Mouse (Mus musculus) hindbrain, postnatal 0 days (tissue): ENCODE data around the gene Nfic. TPM values are rescaled to one million over a fixed set of nuclear protein-coding genes. Genes with fewer than 3 reads are reported as not detected.

ENCODE experiments used
- ATAC-seq: fragments of 200-750 bp; cut with Nextera tagmentation; 2 replicates; pipeline ENCODE4 v1.8.0; 2017; ENCODE audit warnings: mild to moderate bottlenecking, moderate TSS enrichment, moderate library complexity
- DNase-seq: peaks from one replicate; pipeline ENCODE4 v3.0.0-alpha.2; 2015; ENCODE audit warnings: low spot score
- H3K27ac ChIP-seq: fragments of 300-500 bp; sonication (generic); 2 replicates; pipeline ENCODE4 v1.5.1; 2014; ENCODE audit warnings: mild to moderate bottlenecking
- H3K27me3 ChIP-seq: fragments of 300-500 bp; sonication (generic); 2 replicates; pipeline ENCODE4 v1.6.1; 2014; ENCODE audit warnings: low read length, mixed read lengths; ENCODE audit not compliant: insufficient read depth
- H3K36me3 ChIP-seq: fragments of 300-500 bp; sonication (generic); 2 replicates; pipeline ENCODE4 v1.6.1; 2014; ENCODE audit warnings: low read length, mixed read lengths; ENCODE audit not compliant: insufficient read depth
- H3K4me1 ChIP-seq: fragments of 300-500 bp; sonication (generic); 2 replicates; pipeline ENCODE4 v1.6.1; 2014; ENCODE audit warnings: antibody characterized with exemption, low read length, mixed read lengths; ENCODE audit not compliant: insufficient read depth
- H3K4me2 ChIP-seq: fragments of 300-500 bp; sonication (generic); 2 replicates; pipeline ENCODE4 v1.6.1; 2014; ENCODE audit warnings: low read depth, mild to moderate bottlenecking, low read length, moderate library complexity, mixed read lengths
- H3K4me3 ChIP-seq: fragments of 300-500 bp; sonication (generic); 2 replicates; pipeline ENCODE4 v1.5.1; 2014; ENCODE audit warnings: low read length
- H3K9ac ChIP-seq: fragments of 300-500 bp; sonication (generic); replicated peaks from 2 replicates; pipeline ENCODE4 v1.6.1; 2014; ENCODE audit warnings: mild to moderate bottlenecking, low read length, moderate library complexity, mixed read lengths
- H3K9me3 ChIP-seq: fragments of 300-500 bp; sonication (generic); 2 replicates; pipeline ENCODE4 v1.6.1; 2016; ENCODE audit warnings: low read length, mixed read lengths
- CTCF ChIP-seq: IDR thresholded peaks from 2 replicates; pipeline ENCODE4 v1.5.1; 2016; ENCODE audit warnings: antibody characterized with exemption, control low read depth, low read depth
- WGBS: fragments of 180-500 bp; shearing (Covaris S2); extraction: QIAGEN DNeasy Blood & Tissue Kit; methylation state at CpG from one replicate; pipeline ENCODE4 v1.1.7; 2014; 5-methylcytosine and 5-hydroxymethylcytosine counted together
- polyA plus RNA-seq: library from polyadenylated mRNA; unstranded; fragments of >200 nt; fragmentation: Nextera tagmentation; extraction: Ambion mirVana; gene quantifications from 2 replicates; pipeline ENCODE4 v1.2.1, GENCODE M21; 2015
- total RNA-seq: library from RNA; depleted of rRNA; stranded (reverse); fragments of >200 nt; gene quantifications from 2 replicates; pipeline ENCODE4 v1.2.3, GENCODE M21; 2014

The Nfic gene
- total and polyA plus RNA-seq, 2 experiments from 2014 or later = 26.5 to 33.8 TPM

DNA sequence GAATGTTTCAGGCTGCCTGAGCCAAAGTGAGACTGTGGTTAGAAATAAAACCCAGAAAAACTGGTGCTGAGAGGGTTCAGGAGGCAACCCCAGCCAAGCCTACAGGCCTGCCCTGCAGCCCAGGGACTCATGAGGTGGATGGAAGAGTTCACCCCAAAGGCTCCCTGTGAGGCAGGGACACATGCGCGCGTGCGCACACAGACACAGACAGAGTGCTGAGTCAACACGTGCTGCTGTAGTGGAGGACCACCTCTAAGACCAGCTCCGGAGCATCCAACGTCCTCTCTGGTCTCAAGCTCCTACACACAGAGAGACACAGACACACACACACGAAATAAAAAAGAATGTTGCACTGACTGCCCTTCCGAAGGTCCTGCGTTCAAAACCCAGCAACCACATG, 80.1 kb downstream of the Nfic start:
- ATAC-seq = no peak
- H3K36me3 ChIP-seq = peaks cover 9% of the 10 kb centered on the region
- no peak overlapping the region for H3K9ac ChIP-seq
- no peak overlapping the region for H3K4me3 ChIP-seq
- no peak overlapping the region for H3K4me2 ChIP-seq
- no peak for TF ChIP-seq CTCF
- no peak for DNase-seq
- H3K4me1 ChIP-seq = peaks cover 12% of the 10 kb centered on the region
- 92% methylated on average over 10 of the region's 10 CpGs for WGBS
- H3K27ac ChIP-seq = no peak overlapping the region
- H3K9me3 ChIP-seq = no peaks in the 10 kb centered on the region
- no peaks in the 10 kb centered on the region for H3K27me3 ChIP-seq

DNA sequence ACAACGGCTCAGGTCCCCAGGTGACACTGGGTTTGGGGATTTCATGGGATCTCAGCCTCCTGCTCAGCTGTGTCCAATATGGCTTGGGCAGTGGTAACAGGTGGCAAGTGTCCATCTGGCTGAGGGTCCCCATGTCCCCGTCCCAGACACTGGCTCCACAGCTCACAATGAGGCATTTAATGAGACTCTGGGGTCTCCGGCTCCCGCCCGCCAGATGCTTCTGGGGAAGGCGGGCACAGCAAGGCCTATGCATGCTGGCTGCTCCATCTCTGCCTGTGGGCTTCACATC, 88.3 kb downstream of the Nfic start:
- ATAC-seq (no peak), DNase-seq (no peak)
- no peak overlapping the region for H3K9ac ChIP-seq
- no peak overlapping the region for H3K4me2 ChIP-seq
- no peak for TF ChIP-seq CTCF
- 60% methylated on average over 6 of the region's 6 CpGs for WGBS
- H3K9me3 ChIP-seq = no peaks in the 10 kb centered on the region
- no peak overlapping the region for H3K27ac ChIP-seq
- no peaks in the 10 kb centered on the region for H3K27me3 ChIP-seq
- peaks cover 46% of the 10 kb centered on the region for H3K36me3 ChIP-seq
- H3K4me1 ChIP-seq = 0 out of 2 replicates have a peak, but pooled peaks cover 5% of the 10 kb centered on the region
- H3K4me3 ChIP-seq = no peak overlapping the region

- no peaks in the 10 kb centered on the region for H3K27me3 ChIP-seq
- DNase-seq (no peak), ATAC-seq (no peak)
- H3K27ac ChIP-seq = 0 out of 2 replicates have a peak overlapping the region, but pooled peaks have one; percentile 20
- peaks cover 46% of the 10 kb centered on the region for H3K36me3 ChIP-seq
- H3K9ac ChIP-seq = no peak overlapping the region
- no peak overlapping the region for H3K4me2 ChIP-seq
- H3K9me3 ChIP-seq = no peaks in the 10 kb centered on the region
- WGBS = 66% methylated on average over 6 of the region's 6 CpGs
- TF ChIP-seq CTCF = no peak
- 0 out of 2 replicates have a peak, but pooled peaks cover 5% of the 10 kb centered on the region for H3K4me1 ChIP-seq
- H3K4me3 ChIP-seq = no peak overlapping the region
Observed at GRCm38 (mm10) chr10:81366477-81367206, 88.8 kb downstream of the Nfic start.

- Histone ChIP-seq H3K9ac (no peak within 1 kb of the TSS), H3K36me3 (peaks cover 43% of the 10 kb centered on the region), H3K4me1 (0 out of 2 replicates have a peak, but pooled peaks cover 5% of the 10 kb centered on the region), H3K4me3 (no peak within 1 kb of the TSS), H3K4me2 (no peak within 1 kb of the TSS), H3K27ac (peak within 1 kb of the TSS; percentile 20; the same call in 1 of the 2 replicates), H3K9me3 (no peaks in the 10 kb centered on the region), H3K27me3 (no peaks in the 10 kb centered on the region)
- peak; percentile 12 for DNase-seq
- ATAC-seq = no peak
- no peak for TF ChIP-seq CTCF
- 22% methylated on average over 12 of the region's 12 CpGs for WGBS
Observed at GRCm38 (mm10) chr10:81365672-81366476, 89.6 kb downstream of the Nfic start, which contains the start of gene 4930404N11Rik. Gene 4930404N11Rik (minus strand): TSS chr10:81365816.

GRCm38 (mm10) chr10:81365073-81365472, 90.4 kb downstream of the Nfic start:
- Histone ChIP-seq H3K36me3 (peaks cover 35% of the 10 kb centered on the region), H3K4me1 (0 out of 2 replicates have a peak, but pooled peaks cover 5% of the 10 kb centered on the region), H3K27me3 (no peaks in the 10 kb centered on the region), H3K4me2 (no peak overlapping the region), H3K27ac (no peak overlapping the region), H3K9ac (no peak overlapping the region), H3K9me3 (no peaks in the 10 kb centered on the region), H3K4me3 (no peak overlapping the region)
- no peak for TF ChIP-seq CTCF
- ATAC-seq = no peak
- DNase-seq = no peak
- 30% methylated on average over 4 of the region's 4 CpGs for WGBS

DNA sequence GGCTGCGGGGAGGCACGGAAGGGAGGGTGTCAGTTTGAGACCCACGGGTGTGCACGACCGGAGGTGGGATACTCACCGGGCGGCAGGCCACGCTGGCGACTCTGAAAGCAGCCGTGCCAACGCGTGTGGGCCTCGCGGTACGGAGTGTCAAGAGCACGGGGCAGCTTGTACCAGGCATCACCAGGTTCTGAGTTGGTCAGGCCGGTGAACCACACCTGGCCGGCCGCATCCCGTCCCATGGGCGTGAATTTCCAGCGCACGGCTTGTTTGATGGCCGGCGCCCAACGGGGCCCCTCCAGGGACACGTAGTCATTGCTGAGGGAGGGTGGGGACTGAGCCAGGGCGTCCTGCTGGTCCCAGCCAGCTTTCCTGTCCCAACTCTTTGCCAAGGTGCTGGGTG, 90.8 kb downstream of the Nfic start:
- no peak for TF ChIP-seq CTCF
- H3K27me3 ChIP-seq = no peaks in the 10 kb centered on the region
- no peaks in the 10 kb centered on the region for H3K9me3 ChIP-seq
- H3K4me1 ChIP-seq = 0 out of 2 replicates have a peak, but pooled peaks cover 5% of the 10 kb centered on the region
- H3K36me3 ChIP-seq = peaks cover 31% of the 10 kb centered on the region
- H3K9ac ChIP-seq = no peak overlapping the region
- ATAC-seq = no peak
- DNase-seq = no peak
- WGBS = 19% methylated on average over 28 of the region's 28 CpGs
- H3K27ac ChIP-seq = no peak overlapping the region
- peak overlapping the region; percentile 43 for H3K4me2 ChIP-seq
- H3K4me3 ChIP-seq = no peak overlapping the region
